Mouse (Mus musculus): ENCODE results near the gene Epb41l2. TPM values are rescaled to one million over a fixed set of nuclear protein-coding genes. Genes with fewer than 3 reads are reported as not detected.

The Epb41l2 gene
- polyA plus RNA-seq, 1 experiment = 181 TPM

- peaks cover 2% of the 10 kb centered on the region for H3K4me1 ChIP-seq (ENCODE audit: control insufficient read depth, insufficient read depth, low read length)
- H3K9ac ChIP-seq (ENCODE audit: low read depth, poor library complexity, severe bottlenecking) = no peak overlapping the region
- no peak overlapping the region for H3K27ac ChIP-seq (ENCODE audit: insufficient read depth, low read length)
- H3K27me3 ChIP-seq (ENCODE audit: control insufficient read depth, insufficient read depth, low read length, poor library complexity, severe bottlenecking) = no peaks in the 10 kb centered on the region
- H3K9me3 ChIP-seq (replicated peaks; ENCODE audit: control insufficient read depth, insufficient read depth, low read length, poor library complexity, severe bottlenecking) = no peaks in the 10 kb centered on the region
- TF ChIP-seq EP300 (IDR thresholded peaks at IDR 0.05; ENCODE audit: insufficient read depth, low read depth, low read length) = no peak
- peak; percentile 79 for TF ChIP-seq CTCF (IDR thresholded peaks at IDR 0.05; ENCODE audit: low read depth, low read length)
- H3K36me3 ChIP-seq (ENCODE audit: control insufficient read depth, insufficient read depth, low read length, poor library complexity, severe bottlenecking) = no peaks in the 10 kb centered on the region
- H3K4me3 ChIP-seq (ENCODE audit: low read depth, low read length) = no peak overlapping the region
These were observed 55.7 kb downstream of the Epb41l2 start for GRCm38 (mm10) chr10:25415188-25415717.

DNA sequence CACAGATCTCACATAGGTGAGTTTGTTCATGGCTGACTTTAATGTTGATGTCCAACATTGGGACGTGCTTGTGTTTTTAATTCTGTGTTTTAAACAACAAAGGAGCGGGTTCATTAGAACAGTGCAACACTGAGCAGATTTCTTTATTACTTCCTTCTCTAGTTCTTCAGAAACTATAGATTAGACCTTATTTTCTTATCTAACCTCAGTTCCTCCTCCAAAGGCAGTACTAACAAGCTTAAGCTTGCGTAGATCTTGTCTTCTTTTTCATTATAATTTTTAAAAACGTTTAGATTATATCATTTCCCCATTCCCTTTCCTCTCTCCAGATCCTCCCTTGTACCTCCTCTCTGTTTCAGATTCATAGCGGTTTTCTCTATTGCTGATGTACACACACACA lies 57.1 kb downstream of the Epb41l2 start:
- TF ChIP-seq EP300 (IDR thresholded peaks at IDR 0.05; ENCODE audit: insufficient read depth, low read depth, low read length) = no peak
- no peak for TF ChIP-seq POLR2A (IDR thresholded peaks at IDR 0.05; ENCODE audit: insufficient read depth, low read length)
- TF ChIP-seq CTCF (IDR thresholded peaks at IDR 0.05; ENCODE audit: low read depth, low read length) = no peak
- Histone ChIP-seq H3K27me3 (ENCODE audit: control insufficient read depth, insufficient read depth, low read length, poor library complexity, severe bottlenecking) (no peaks in the 10 kb centered on the region), H3K9ac (ENCODE audit: low read depth, poor library complexity, severe bottlenecking) (no peak overlapping the region), H3K4me3 (ENCODE audit: low read depth, low read length) (no peak overlapping the region), H3K4me1 (ENCODE audit: control insufficient read depth, insufficient read depth, low read length) (peaks cover 2% of the 10 kb centered on the region), H3K27ac (ENCODE audit: insufficient read depth, low read length) (no peak overlapping the region), H3K36me3 (ENCODE audit: control insufficient read depth, insufficient read depth, low read length, poor library complexity, severe bottlenecking) (no peaks in the 10 kb centered on the region), H3K9me3 (replicated peaks; ENCODE audit: control insufficient read depth, insufficient read depth, low read length, poor library complexity, severe bottlenecking) (no peaks in the 10 kb centered on the region)

DNA sequence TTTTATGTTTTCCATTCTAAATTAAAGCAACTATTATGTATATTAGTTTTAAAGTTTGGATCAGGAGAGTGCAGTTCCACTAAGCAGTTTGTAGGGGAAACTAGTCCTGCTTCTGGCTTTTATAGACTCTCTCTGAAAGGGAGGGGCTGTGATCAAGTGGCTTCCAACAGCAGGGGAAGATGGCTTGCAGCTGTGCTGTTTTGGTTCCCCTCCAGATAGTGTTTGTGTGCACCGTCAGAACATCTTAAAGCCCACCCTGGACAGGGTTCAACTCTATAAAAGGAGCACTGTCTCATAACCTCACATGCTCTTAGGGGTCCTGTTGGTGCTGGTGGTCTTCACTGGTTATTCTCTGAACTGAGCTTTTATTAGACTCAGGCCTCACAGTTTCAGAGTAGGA lies 66.5 kb downstream of the Epb41l2 start:
- Histone ChIP-seq H3K27ac (ENCODE audit: insufficient read depth, low read length) (no peak overlapping the region), H3K27me3 (ENCODE audit: control insufficient read depth, insufficient read depth, low read length, poor library complexity, severe bottlenecking) (no peaks in the 10 kb centered on the region), H3K9me3 (replicated peaks; ENCODE audit: control insufficient read depth, insufficient read depth, low read length, poor library complexity, severe bottlenecking) (no peaks in the 10 kb centered on the region), H3K4me1 (ENCODE audit: control insufficient read depth, insufficient read depth, low read length) (no peaks in the 10 kb centered on the region), H3K9ac (ENCODE audit: low read depth, poor library complexity, severe bottlenecking) (no peak overlapping the region), H3K36me3 (ENCODE audit: control insufficient read depth, insufficient read depth, low read length, poor library complexity, severe bottlenecking) (no peaks in the 10 kb centered on the region), H3K4me3 (ENCODE audit: low read depth, low read length) (no peak overlapping the region)
- TF ChIP-seq POLR2A (IDR thresholded peaks at IDR 0.05; ENCODE audit: insufficient read depth, low read length) = no peak
- no peak for TF ChIP-seq EP300 (IDR thresholded peaks at IDR 0.05; ENCODE audit: insufficient read depth, low read depth, low read length)
- no peak for TF ChIP-seq CTCF (IDR thresholded peaks at IDR 0.05; ENCODE audit: low read depth, low read length)

DNA sequence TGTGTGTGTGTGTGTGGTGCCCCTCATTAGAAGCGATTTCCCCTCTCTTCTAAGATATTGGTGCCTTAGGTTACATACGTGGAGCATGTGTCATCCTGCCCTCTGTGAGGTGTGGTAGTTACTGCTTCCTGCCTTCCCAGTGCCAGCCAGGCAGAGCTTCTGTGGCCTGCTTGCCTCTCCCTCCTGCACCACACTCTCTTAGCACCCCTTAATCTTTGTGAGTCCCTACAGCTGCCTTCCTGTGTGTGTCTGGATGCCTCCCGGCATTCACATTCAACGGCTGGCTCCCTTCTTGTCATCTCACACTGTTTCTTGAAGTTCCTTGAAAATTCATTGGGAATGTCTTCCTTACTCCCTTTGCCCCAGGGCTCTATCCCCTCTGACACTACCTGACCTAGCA lies 67.2 kb downstream of the Epb41l2 start:
- no peak overlapping the region for H3K4me3 ChIP-seq (ENCODE audit: low read depth, low read length)
- no peaks in the 10 kb centered on the region for H3K27me3 ChIP-seq (ENCODE audit: control insufficient read depth, insufficient read depth, low read length, poor library complexity, severe bottlenecking)
- peak overlapping the region; percentile 18 for H3K27ac ChIP-seq (ENCODE audit: insufficient read depth, low read length)

DNA sequence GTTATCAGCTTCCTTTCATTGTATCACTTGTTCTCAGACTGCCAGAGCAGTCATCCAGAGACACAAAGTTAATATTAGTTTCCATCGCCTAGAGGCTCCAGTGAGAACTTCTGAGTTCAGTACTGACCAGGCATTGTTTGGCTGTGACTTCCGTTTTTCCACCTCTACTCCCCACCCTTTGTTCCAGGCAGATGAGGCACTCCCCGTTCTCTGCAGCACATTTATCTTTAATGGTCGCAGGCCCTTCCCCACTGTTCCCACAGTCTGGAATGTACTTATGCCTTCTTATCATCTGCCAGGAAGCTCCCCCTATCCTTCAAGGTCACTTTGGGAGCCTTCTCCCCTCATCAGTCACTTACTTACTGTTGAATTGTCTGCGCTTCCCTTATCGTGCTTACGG lies 67.9 kb downstream of the Epb41l2 start:
- TF ChIP-seq EP300 (IDR thresholded peaks at IDR 0.05; ENCODE audit: insufficient read depth, low read depth, low read length) (no peak), POLR2A (IDR thresholded peaks at IDR 0.05; ENCODE audit: insufficient read depth, low read length) (no peak), CTCF (IDR thresholded peaks at IDR 0.05; ENCODE audit: low read depth, low read length) (no peak)
- H3K27ac ChIP-seq (ENCODE audit: insufficient read depth, low read length) = no peak overlapping the region
- no peaks in the 10 kb centered on the region for H3K4me1 ChIP-seq (ENCODE audit: control insufficient read depth, insufficient read depth, low read length)
- no peaks in the 10 kb centered on the region for H3K36me3 ChIP-seq (ENCODE audit: control insufficient read depth, insufficient read depth, low read length, poor library complexity, severe bottlenecking)
- H3K4me3 ChIP-seq (ENCODE audit: low read depth, low read length) = no peak overlapping the region
- H3K9ac ChIP-seq (ENCODE audit: low read depth, poor library complexity, severe bottlenecking) = no peak overlapping the region
- no peaks in the 10 kb centered on the region for H3K27me3 ChIP-seq (ENCODE audit: control insufficient read depth, insufficient read depth, low read length, poor library complexity, severe bottlenecking)
- no peaks in the 10 kb centered on the region for H3K9me3 ChIP-seq (replicated peaks; ENCODE audit: control insufficient read depth, insufficient read depth, low read length, poor library complexity, severe bottlenecking)

More for the DNA sequence above, 67.2 kb downstream of the Epb41l2 start:
- H3K9ac ChIP-seq (ENCODE audit: low read depth, poor library complexity, severe bottlenecking) = no peak overlapping the region
- no peaks in the 10 kb centered on the region for H3K9me3 ChIP-seq (replicated peaks; ENCODE audit: control insufficient read depth, insufficient read depth, low read length, poor library complexity, severe bottlenecking)
- H3K36me3 ChIP-seq (ENCODE audit: control insufficient read depth, insufficient read depth, low read length, poor library complexity, severe bottlenecking) = no peaks in the 10 kb centered on the region
- H3K4me1 ChIP-seq (ENCODE audit: control insufficient read depth, insufficient read depth, low read length) = no peaks in the 10 kb centered on the region
- TF ChIP-seq CTCF (IDR thresholded peaks at IDR 0.05; ENCODE audit: low read depth, low read length) = no peak
- TF ChIP-seq POLR2A (IDR thresholded peaks at IDR 0.05; ENCODE audit: insufficient read depth, low read length) = no peak
- no peak for TF ChIP-seq EP300 (IDR thresholded peaks at IDR 0.05; ENCODE audit: insufficient read depth, low read depth, low read length)

DNA sequence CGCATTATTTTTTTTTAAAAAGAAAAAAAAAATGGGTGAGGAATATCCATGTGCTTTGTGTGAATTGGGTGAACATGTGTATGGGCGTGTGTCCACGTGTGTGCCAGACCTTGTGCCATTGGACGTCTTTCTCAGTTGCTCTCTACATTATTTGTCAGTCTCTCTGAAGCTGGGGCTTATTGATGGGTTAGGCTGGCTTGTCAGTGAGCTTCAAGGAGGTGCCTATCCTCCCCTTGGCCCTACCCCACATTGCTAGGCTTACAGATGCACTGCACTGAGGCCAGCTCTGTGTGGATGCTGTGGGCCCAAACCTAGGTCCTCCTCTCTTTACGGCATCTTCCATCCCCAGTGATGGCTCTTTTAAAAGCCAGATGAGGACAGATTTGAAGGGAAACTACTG lies 69.1 kb downstream of the Epb41l2 start:
- TF ChIP-seq EP300 (IDR thresholded peaks at IDR 0.05; ENCODE audit: insufficient read depth, low read depth, low read length) = no peak
- TF ChIP-seq POLR2A (IDR thresholded peaks at IDR 0.05; ENCODE audit: insufficient read depth, low read length) = no peak
- no peak for TF ChIP-seq CTCF (IDR thresholded peaks at IDR 0.05; ENCODE audit: low read depth, low read length)

More for the DNA sequence above, 69.1 kb downstream of the Epb41l2 start:
- Histone ChIP-seq H3K4me1 (ENCODE audit: control insufficient read depth, insufficient read depth, low read length) (no peaks in the 10 kb centered on the region), H3K27ac (ENCODE audit: insufficient read depth, low read length) (no peak overlapping the region), H3K27me3 (ENCODE audit: control insufficient read depth, insufficient read depth, low read length, poor library complexity, severe bottlenecking) (no peaks in the 10 kb centered on the region), H3K9ac (ENCODE audit: low read depth, poor library complexity, severe bottlenecking) (no peak overlapping the region), H3K4me3 (ENCODE audit: low read depth, low read length) (no peak overlapping the region), H3K36me3 (ENCODE audit: control insufficient read depth, insufficient read depth, low read length, poor library complexity, severe bottlenecking) (no peaks in the 10 kb centered on the region), H3K9me3 (replicated peaks; ENCODE audit: control insufficient read depth, insufficient read depth, low read length, poor library complexity, severe bottlenecking) (no peaks in the 10 kb centered on the region)

Data from ES-Bruce4 (cell line).